Mouse (Mus musculus) monocyte, adult 5-6 weeks (primary cell): ENCODE measurements around the gene Fli1. TPM values are rescaled to one million over a fixed set of nuclear protein-coding genes. Genes with fewer than 3 reads are reported as not detected.

Source experiments
- ATAC-seq: fragments of 153-309, 156-312 bp; replicated peaks from 2 replicates; pipeline ENCODE4 v1.8.0; 2017; ENCODE audit warnings: mild to moderate bottlenecking; ENCODE audit not compliant: low TSS enrichment, insufficient number of reproducible peaks, severe bottlenecking, poor library complexity, low FRiP score
- total RNA-seq: library from RNA; stranded (forward); fragments of 200-1000, 200-491, 200-594 nt; gene quantifications from 3 replicates; pipeline ENCODE4 v1.2.3, GENCODE M21; 2017

The Fli1 gene
- total RNA-seq, 1 experiment from 2014 or later: 94.4 TPM

- ATAC-seq: no peak
Observed at GRCm38 (mm10) chr9:32391092-32391491, 151.6 kb downstream of the Fli1 start.

GRCm38 (mm10) chr9:32388120-32388519, 154.5 kb downstream of the Fli1 start:
- no peak for ATAC-seq

- ATAC-seq: no peak
Observed at GRCm38 (mm10) chr9:32384906-32385305, 157.8 kb downstream of the Fli1 start.

- ATAC-seq: no peak
Observed at GRCm38 (mm10) chr9:32376863-32377590, 165.6 kb downstream of the Fli1 start.

GRCm38 (mm10) chr9:32376031-32376430, 166.6 kb downstream of the Fli1 start:
- no peak for ATAC-seq

GRCm38 (mm10) chr9:32373656-32374055, 169.0 kb downstream of the Fli1 start:
- no peak for ATAC-seq

Other genes with a start within 250 kb of the Fli1 start
- gene Kcnj5, start 198.5 kb downstream of the Fli1 start, total RNA-seq: 0.87 TPM in 1 of 3 replicates, not detected in the others
- 0.21 to 1.4 TPM (median 0.49 TPM) in 3 replicates for gene Kcnj1, start 170.4 kb downstream of the Fli1 start, total RNA-seq
- gene Ets1, start 93.4 kb upstream of the Fli1 start, total RNA-seq: 274 to 532 TPM (median 291 TPM) in 3 replicates